Mouse (Mus musculus) limb, embryonic 13.5 days (tissue): Measurements from ENCODE around the gene Get4. TPM values are rescaled to one million over a fixed set of nuclear protein-coding genes. Genes with fewer than 3 reads are reported as not detected.

Source experiments
- ATAC-seq: fragments of 200-750 bp; cut with Nextera tagmentation; 2 replicates; pipeline ENCODE4 v1.8.0; 2017; ENCODE audit warnings: low read depth, moderate number of reproducible peaks, moderate TSS enrichment; ENCODE audit not compliant: low FRiP score
- H3K27ac ChIP-seq: fragments of 300-500 bp; sonication (generic); 2 replicates; pipeline ENCODE4 v1.5.1; 2015; ENCODE audit warnings: inconsistent platforms, mild to moderate bottlenecking, moderate library complexity
- H3K27me3 ChIP-seq: fragments of 300-500 bp; sonication (generic); 2 replicates; pipeline ENCODE4 v1.6.1; 2015; ENCODE audit warnings: mild to moderate bottlenecking, inconsistent platforms
- H3K36me3 ChIP-seq: fragments of 300-500 bp; sonication (generic); 2 replicates; pipeline ENCODE4 v1.6.1; 2015; ENCODE audit warnings: inconsistent platforms, mild to moderate bottlenecking, moderate library complexity
- H3K4me1 ChIP-seq: fragments of 300-500 bp; sonication (generic); 2 replicates; pipeline ENCODE4 v1.6.1; 2015; ENCODE audit warnings: inconsistent platforms
- H3K4me2 ChIP-seq: fragments of 300-500 bp; sonication (generic); replicated peaks from 2 replicates; pipeline ENCODE4 v1.6.1; 2015; ENCODE audit warnings: inconsistent platforms, mild to moderate bottlenecking, moderate library complexity
- H3K4me3 ChIP-seq: fragments of 300-500 bp; sonication (generic); 2 replicates; pipeline ENCODE4 v1.5.1; 2015; ENCODE audit warnings: moderate library complexity, mild to moderate bottlenecking, inconsistent platforms
- H3K9ac ChIP-seq: fragments of 300-500 bp; sonication (generic); 2 replicates; pipeline ENCODE4 v1.6.1; 2015; ENCODE audit warnings: mild to moderate bottlenecking, inconsistent platforms
- H3K9me3 ChIP-seq: fragments of 300-500 bp; sonication (generic); 2 replicates; pipeline ENCODE4 v1.6.1; 2016; ENCODE audit warnings: inconsistent platforms
- WGBS: fragments of 180-500 bp; shearing (Covaris S2); methylation state at CpG from one replicate; pipeline ENCODE4 v1.1.7; 2015; 5-methylcytosine and 5-hydroxymethylcytosine counted together
- polyA plus RNA-seq: library from polyadenylated mRNA; unstranded; fragments of >200 nt; fragmentation: Nextera tagmentation; extraction: Ambion mirVana; gene quantifications from 2 replicates; pipeline ENCODE4 v1.2.1, GENCODE M21; 2015

The Get4 gene
- polyA plus RNA-seq, result 155 and 165 TPM in 2 replicates

DNA sequence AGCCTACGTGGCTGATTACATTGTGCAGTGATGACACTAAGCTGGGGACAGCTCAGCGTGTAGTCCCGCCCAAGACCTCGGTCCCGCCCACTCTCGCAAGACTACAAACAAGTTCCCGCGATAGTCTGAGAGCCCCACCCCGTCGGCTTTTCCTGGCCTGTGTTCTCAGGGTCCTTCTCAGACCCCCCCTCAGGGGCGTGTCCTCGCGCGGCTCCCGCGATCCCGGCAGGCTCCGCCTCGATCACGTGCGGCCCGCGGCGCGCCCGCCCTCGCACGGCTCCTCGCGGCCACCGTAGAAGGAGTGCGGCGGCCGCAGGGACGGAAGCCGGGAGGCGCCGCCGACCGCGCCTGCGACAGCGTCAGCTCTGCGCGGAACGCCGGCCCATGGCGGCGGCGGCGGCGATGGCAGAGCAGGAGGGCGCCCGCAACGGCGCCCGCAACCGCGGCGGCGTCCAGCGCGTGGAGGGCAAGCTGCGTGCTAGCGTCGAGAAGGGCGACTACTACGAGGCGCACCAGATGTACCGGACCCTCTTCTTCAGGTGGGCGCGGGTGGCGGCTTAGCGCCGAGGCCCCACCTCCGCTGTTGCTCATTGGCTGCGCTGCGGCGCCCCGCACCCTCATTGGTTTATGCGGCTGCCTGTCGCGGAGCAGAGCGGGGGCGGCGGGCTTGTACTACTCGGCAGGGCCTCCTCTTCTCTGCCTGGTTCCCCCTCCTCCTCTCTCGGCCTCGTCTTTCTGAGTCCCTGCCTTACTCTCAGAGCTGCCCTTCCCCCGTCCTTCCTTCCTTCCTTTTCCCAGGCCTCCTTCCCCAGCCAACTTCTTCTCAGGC is at the start of gene Get4:
TSS of gene Get4 (plus strand) at position 244 of the 829 bp plus-strand sequence.
- H3K4me1 ChIP-seq, result peaks cover 30% of the 10 kb centered on the region
- peak; percentile 95 for ATAC-seq
- no peaks in the 10 kb centered on the region for H3K27me3 ChIP-seq
- peaks cover 48% of the 10 kb centered on the region for H3K36me3 ChIP-seq
- peak within 1 kb of the TSS; percentile 92 for H3K4me2 ChIP-seq
- under 1% methylated on average over 81 of the region's 90 CpGs for WGBS
- peak within 1 kb of the TSS; percentile 94 for H3K9ac ChIP-seq
- H3K27ac ChIP-seq, result peak within 1 kb of the TSS; percentile 92
- H3K9me3 ChIP-seq, result no peaks in the 10 kb centered on the region
- peak within 1 kb of the TSS; percentile 82 for H3K4me3 ChIP-seq

DNA sequence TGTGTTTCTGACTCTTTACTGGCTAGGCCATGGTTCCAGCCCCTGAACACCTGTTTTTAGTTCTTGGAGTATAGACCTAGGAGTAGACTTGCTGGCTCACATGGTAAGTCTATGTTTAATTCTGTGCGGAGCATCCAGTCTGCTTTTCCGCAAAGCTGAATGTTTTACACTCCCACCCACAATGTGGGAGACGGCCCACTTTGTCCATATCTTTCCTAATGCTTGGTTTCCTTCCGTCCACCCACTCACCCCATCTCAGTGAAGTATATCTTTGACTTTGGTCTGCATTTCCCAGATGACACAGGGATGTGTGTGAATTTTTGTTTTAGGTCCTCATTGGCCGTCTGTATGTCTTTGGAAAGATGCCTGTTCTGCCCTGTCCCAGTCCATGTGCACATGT is 48.8 kb upstream of the Get4 start:
- H3K4me1 ChIP-seq, result peaks cover 27% of the 10 kb centered on the region
- H3K27ac ChIP-seq, result no peak overlapping the region
- ATAC-seq, result no peak
- H3K9me3 ChIP-seq, result no peaks in the 10 kb centered on the region
- 87% methylated on average over 5 of the region's 5 CpGs for WGBS
- H3K4me3 ChIP-seq, result no peak overlapping the region
- no peak overlapping the region for H3K4me2 ChIP-seq
- H3K9ac ChIP-seq, result no peak overlapping the region; the same call in 1 of the 2 replicates
- H3K36me3 ChIP-seq, result peaks cover 5% of the 10 kb centered on the region; the same call in 1 of the 2 replicates
- no peaks in the 10 kb centered on the region for H3K27me3 ChIP-seq

DNA sequence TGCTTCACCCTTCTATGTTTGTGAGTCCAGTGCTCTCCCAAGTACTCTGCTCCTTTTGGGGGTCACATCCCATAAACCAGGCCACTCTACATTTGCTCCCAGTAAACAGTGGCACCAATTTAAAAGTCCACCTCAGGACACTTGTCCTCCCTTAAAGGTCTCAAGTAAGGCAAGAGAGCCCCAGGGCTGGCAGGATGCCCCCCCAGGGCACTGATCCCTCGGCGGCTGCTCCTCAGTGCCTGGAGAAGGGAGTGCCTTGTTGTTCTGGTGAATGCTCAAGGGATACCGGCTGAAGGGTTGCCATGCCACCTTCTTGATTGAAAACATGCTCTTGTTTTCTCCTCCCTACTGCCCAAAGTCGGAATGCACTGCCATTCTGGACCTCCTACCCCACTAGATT is 46.0 kb upstream of the Get4 start:
- no peak overlapping the region for H3K4me3 ChIP-seq
- no peaks in the 10 kb centered on the region for H3K9me3 ChIP-seq
- peaks cover 26% of the 10 kb centered on the region for H3K36me3 ChIP-seq
- WGBS, result 61% methylated on average over 4 of the region's 4 CpGs
- H3K4me2 ChIP-seq, result no peak overlapping the region
- no peak for ATAC-seq
- H3K27me3 ChIP-seq, result no peaks in the 10 kb centered on the region
- peaks cover 22% of the 10 kb centered on the region for H3K4me1 ChIP-seq
- no peak overlapping the region for H3K27ac ChIP-seq
- H3K9ac ChIP-seq, result no peak overlapping the region

DNA sequence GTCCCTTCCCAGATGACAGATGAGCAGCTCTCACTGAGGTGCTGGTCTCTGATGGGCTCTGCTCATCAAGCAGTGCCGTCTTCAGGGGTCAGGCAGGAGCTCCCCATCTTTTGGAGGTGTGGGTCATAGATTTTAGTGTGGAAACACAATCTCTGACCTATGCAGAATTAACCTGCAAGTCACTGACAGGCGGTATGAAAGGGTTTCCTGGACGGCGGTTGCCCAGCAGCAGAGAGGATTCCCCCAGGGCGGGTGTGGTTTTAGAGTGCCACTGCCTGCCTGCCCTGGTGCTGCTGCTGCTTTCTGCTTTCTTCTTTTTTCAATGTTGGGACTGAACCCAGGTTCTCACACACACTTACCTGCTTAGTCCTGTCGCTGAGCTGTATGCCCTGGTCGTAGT is 45.6 kb upstream of the Get4 start:
- no peaks in the 10 kb centered on the region for H3K27me3 ChIP-seq
- no peak for ATAC-seq
- no peak overlapping the region for H3K9ac ChIP-seq
- no peak overlapping the region for H3K27ac ChIP-seq
- H3K4me3 ChIP-seq, result no peak overlapping the region
- H3K9me3 ChIP-seq, result no peaks in the 10 kb centered on the region
- peaks cover 18% of the 10 kb centered on the region for H3K4me1 ChIP-seq
- 75% methylated on average over 7 of the region's 7 CpGs for WGBS
- H3K4me2 ChIP-seq, result no peak overlapping the region
- H3K36me3 ChIP-seq, result peaks cover 26% of the 10 kb centered on the region

DNA sequence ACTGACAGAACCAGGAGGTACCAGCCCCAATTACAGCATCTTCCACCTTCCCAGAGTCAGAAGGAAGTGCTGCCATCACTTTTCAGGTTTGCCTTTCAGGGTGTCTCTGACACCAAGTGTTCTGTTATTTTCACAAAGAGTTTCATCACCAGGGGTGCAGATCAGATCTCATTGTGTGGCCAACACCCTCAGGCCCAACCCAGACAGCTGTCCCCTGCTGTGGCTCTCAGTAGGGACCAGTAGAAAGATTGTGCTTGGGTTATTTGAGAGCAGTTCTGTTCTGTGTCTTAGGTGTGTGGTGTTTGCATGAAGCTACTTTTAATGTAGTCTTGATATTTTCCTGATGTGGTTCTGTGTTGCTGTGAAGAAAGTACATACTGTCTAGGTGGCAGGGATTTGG is 43.9 kb upstream of the Get4 start:
- Histone ChIP-seq H3K27ac (no peak overlapping the region), H3K9ac (no peak overlapping the region), H3K36me3 (peaks cover 32% of the 10 kb centered on the region), H3K4me3 (no peak overlapping the region), H3K9me3 (no peaks in the 10 kb centered on the region), H3K27me3 (no peaks in the 10 kb centered on the region), H3K4me2 (no peak overlapping the region), H3K4me1 (peaks cover 8% of the 10 kb centered on the region)
- ATAC-seq, result no peak

DNA sequence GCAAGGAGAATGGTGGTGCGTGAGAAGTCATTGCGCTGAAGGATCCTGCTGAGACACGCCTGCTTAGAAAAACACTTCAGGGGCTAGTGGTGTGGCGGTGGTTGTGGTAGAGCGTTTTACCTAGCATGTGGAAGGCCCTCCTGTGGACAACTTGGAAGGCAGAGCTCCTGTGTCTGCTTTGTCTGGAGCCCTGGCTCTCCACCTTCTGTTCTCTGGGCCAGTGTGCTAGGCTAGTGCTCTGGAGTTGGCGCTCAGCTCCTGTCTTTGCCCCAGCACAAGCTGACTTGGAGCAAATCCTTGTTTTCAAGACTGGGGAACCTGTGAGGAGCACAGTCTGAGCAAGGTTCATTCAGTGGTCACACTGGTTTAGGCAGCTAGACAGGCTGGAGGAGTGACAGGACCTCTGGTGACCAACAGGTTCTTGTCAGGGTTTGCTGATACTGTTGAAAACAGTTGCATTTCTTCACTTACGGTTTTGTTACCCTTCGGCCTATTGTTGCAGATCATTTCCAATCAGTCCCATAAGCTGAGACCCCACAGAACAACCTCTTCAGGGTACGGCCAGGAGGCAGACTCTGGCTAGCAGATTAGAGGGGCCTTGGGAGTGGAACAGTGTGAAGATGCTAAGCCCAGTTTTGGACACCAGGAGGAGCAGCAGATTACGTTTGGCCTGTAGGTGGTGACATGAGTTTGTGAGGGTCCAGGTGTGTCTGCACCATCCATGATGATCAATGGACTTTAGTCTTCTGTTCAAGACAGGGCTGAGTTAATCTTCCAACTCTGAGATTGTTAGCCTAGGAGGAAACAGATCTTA is 43.0 kb upstream of the Get4 start:
- Histone ChIP-seq H3K27ac (no peak overlapping the region), H3K27me3 (no peaks in the 10 kb centered on the region), H3K4me2 (no peak overlapping the region), H3K9ac (no peak overlapping the region), H3K4me3 (no peak overlapping the region), H3K4me1 (peaks cover 8% of the 10 kb centered on the region), H3K36me3 (peaks cover 37% of the 10 kb centered on the region), H3K9me3 (no peaks in the 10 kb centered on the region)
- 89% methylated on average over 10 of the region's 10 CpGs for whole genome bisulfite sequencing
- ATAC-seq, result no peak

DNA sequence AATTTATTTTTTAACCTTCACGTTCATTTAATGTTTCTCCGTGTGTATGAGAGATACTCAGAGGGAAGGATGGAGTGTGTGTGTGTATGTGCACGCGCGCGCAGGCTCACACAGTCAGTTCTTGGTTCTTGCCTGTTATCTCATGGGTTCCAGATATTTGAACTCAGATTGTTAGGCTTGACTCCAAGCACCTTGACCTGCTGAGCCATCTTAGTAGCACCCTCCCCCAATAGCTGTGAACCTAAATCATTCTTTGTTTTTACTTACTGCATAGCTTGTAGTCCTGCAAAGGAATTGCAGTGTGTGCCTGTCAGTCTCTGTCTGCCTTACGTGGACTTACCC is 42.5 kb upstream of the Get4 start:
- Histone ChIP-seq H3K36me3 (peaks cover 37% of the 10 kb centered on the region), H3K4me3 (no peak overlapping the region), H3K9me3 (no peaks in the 10 kb centered on the region), H3K9ac (no peak overlapping the region), H3K27me3 (no peaks in the 10 kb centered on the region), H3K4me2 (no peak overlapping the region), H3K27ac (no peak overlapping the region), H3K4me1 (peaks cover 8% of the 10 kb centered on the region)
- ATAC-seq, result no peak
- WGBS, result 94% methylated on average over 7 of the region's 7 CpGs

DNA sequence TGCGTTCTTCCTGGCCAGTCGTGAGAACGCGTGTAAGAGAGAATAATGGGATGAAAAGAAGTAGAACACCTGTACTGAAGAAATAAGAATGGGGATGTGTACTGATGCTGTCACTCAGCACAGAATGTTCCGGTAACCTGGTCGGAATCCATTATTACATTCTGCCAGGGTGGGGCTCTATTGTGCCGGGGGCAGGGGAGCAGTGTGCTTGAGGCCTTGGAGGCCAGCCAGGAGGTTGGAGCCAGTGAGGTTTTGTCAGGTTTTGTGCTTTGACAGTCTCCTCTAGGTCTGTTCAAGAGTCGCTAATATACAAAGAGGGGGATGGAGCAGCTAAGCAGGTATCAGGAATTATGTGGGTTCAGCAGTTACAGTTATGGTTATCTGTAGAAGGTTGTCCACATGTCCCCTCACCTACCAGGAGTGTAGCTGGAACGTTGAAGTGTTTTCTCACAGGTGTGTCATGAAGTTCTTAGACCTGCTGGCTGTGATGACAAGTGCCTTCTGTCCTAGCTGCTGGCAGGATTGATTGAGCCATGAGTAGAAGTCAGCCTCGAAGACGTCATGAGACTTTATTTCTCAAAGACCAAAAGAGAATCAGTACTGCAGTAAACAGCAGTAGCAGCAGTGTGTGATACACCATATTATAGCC is 40.3 kb upstream of the Get4 start:
- Histone ChIP-seq H3K27me3 (no peaks in the 10 kb centered on the region), H3K4me2 (no peak overlapping the region), H3K4me3 (no peak overlapping the region), H3K36me3 (peaks cover 52% of the 10 kb centered on the region), H3K9me3 (no peaks in the 10 kb centered on the region), H3K9ac (no peak overlapping the region), H3K4me1 (no peaks in the 10 kb centered on the region), H3K27ac (no peak overlapping the region)
- 90% methylated on average over 11 of the region's 11 CpGs for WGBS
- no peak for ATAC-seq

DNA sequence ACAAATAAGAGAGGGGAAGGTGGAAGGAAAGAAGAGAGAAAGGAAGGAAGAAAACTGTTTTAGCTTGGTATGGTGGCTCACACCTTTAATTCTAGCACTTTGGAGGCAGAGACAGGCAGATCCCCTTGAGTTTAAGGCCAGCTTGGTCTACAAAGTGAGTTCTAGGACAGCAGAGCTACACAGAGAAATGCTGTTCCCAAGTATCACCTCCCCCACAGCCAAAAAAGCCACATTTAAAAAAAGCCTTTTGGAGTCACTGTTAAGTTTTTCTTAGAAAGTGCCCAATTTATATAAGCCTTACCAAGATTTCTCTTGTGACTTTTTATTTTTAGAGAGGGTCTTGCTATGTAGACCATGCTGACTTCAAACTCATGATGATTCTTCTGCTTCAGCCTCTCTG is 37.8 kb upstream of the Get4 start:
- Histone ChIP-seq H3K4me1 (no peaks in the 10 kb centered on the region), H3K9ac (no peak overlapping the region), H3K27me3 (no peaks in the 10 kb centered on the region), H3K36me3 (peaks cover 48% of the 10 kb centered on the region), H3K27ac (no peak overlapping the region), H3K4me2 (no peak overlapping the region), H3K9me3 (no peaks in the 10 kb centered on the region), H3K4me3 (no peak overlapping the region)
- ATAC-seq, result no peak

DNA sequence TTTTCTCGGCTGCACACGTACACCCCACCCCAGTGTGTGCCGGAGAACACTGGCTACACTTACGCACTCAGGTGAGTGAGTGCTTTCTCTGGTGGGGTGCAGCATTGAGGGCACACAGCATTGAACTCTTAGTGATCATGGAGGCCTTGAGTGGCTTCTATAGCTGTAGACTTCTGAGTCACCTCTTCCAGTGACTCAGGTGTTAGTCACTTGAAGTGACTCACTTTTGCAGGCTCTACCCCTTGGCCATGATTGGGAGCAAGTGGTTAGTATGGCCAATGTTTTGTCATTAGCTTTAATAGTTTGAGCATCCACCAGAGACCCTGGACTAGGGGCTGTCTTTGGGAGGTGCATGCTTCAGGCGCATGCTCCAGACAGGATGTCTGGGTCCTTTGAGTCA is 36.9 kb upstream of the Get4 start:
- Histone ChIP-seq H3K9me3 (no peaks in the 10 kb centered on the region), H3K27me3 (no peaks in the 10 kb centered on the region), H3K4me1 (no peaks in the 10 kb centered on the region), H3K4me2 (no peak overlapping the region), H3K36me3 (peaks cover 48% of the 10 kb centered on the region), H3K27ac (no peak overlapping the region), H3K9ac (no peak overlapping the region), H3K4me3 (no peak overlapping the region)
- WGBS, result 95% methylated on average over 5 of the region's 5 CpGs
- no peak for ATAC-seq

DNA sequence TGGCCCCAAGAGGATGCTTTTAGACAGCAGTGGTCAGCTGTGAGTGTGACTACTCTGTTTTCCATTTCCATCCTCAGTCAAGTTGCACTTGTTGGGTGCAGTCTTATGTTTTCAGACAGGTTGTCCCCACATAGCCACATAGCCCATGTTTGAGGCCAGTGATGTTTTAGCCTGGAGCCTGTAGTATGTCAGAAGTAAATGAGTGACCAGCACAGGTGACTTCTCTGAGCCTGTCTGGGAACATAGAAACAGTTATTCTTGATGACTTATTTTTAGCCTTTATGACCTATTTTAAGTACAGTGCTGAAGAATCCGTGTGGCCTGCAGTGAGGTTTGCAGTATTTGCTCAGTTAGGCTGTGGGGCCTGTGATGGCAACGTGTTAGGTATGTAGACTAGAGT is 36.0 kb upstream of the Get4 start:
- Histone ChIP-seq H3K4me2 (no peak overlapping the region), H3K4me3 (no peak overlapping the region), H3K4me1 (no peaks in the 10 kb centered on the region), H3K27me3 (no peaks in the 10 kb centered on the region), H3K9ac (no peak overlapping the region), H3K36me3 (peaks cover 48% of the 10 kb centered on the region), H3K27ac (no peak overlapping the region), H3K9me3 (no peaks in the 10 kb centered on the region)
- no peak for ATAC-seq
- WGBS, result 89% methylated on average over 2 of the region's 2 CpGs

DNA sequence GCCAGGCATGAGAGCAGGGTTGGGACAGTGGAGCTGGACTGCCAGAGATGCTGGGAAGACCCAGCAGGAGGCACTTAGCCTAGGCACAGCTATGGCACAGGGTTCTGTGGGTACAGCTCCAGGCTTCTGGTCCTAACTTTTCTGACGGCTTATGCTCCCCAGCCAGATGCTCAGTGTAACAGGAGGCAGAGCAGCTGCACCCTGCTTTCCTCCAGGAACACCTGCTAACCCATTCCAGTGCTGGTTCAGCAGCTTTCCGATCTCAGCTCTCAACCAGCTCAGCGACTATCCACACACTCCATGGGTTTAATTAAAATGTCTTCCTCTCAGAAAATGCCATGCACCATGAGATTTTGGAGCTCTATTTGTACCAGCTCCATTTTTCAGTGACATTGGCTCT is 35.4 kb upstream of the Get4 start:
- H3K9ac ChIP-seq, result no peak overlapping the region
- no peak; the same call in 1 of the 2 replicates for ATAC-seq
- WGBS, result 81% methylated on average over 3 of the region's 3 CpGs
- no peak overlapping the region for H3K27ac ChIP-seq
- no peak overlapping the region for H3K4me3 ChIP-seq
- H3K27me3 ChIP-seq, result no peaks in the 10 kb centered on the region
- peaks cover 53% of the 10 kb centered on the region for H3K36me3 ChIP-seq
- no peaks in the 10 kb centered on the region for H3K9me3 ChIP-seq
- H3K4me1 ChIP-seq, result no peaks in the 10 kb centered on the region
- no peak overlapping the region for H3K4me2 ChIP-seq
